ENCODE assay signal across 8 mouse cellular contexts in the genomic region with DNA sequence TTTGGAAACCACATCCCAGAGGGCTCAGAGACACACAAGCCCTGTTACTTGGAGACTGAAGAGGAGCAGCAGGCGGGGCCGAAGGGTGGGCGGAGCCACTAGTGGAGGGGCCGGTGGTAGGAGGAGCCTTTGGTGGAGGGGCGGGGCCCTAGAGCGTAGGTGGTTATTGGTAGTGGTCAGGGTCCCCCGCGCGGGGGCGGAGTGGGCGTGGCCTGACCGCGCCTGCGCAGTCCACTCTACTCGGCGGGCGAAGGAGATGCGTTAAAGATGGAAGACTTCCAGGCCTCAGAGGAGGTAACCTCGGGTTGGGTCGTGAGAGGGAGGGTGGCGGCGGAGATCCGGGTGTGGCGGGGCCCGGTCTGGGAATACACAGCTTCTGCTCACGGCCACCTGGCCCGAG. TPM values are rescaled to one million over a fixed set of nuclear protein-coding genes. Genes with fewer than 3 reads are reported as not detected.
A peak's percentile ranks its signal among the peaks of the same experiment; 100 is the strongest.
DNase-seq lines count a peak whose midpoint lies in the region; ATAC-seq and TF ChIP-seq lines count a peak whose summit lies in the region.
"Not testable (repeated sequence)": the region's sequence is repeated elsewhere in the genome, so short reads cannot be mapped to it uniquely, and the experiment has no call there.

Dynlt1b (plus strand) TSS at position 168 of the 400 bp plus-strand sequence.

- H3K4me2 ChIP-seq in hindbrain, postnatal 0 days (ENCODE audit: low read depth, low read length), result peak within 1 kb of the TSS; percentile 46

- TF ChIP-seq CTCF in gastrocnemius, adult 2 months (IDR thresholded peaks at IDR 0.05); left cerebral cortex, adult 2 months (IDR thresholded peaks at IDR 0.05): not testable (repeated sequence)
- peak; percentile 46 for TF ChIP-seq CTCF in hindbrain, postnatal 0 days (IDR thresholded peaks at IDR 0.05; ENCODE audit: low read depth)

- peak within 1 kb of the TSS; percentile 72 for H3K4me3 ChIP-seq in gastrocnemius, adult 2 months
- H3K4me3 ChIP-seq in hindbrain, postnatal 0 days (ENCODE audit: low read length), result peak within 1 kb of the TSS; percentile 46
- peak within 1 kb of the TSS; percentile 46 for H3K4me3 ChIP-seq in left cerebral cortex, adult 2 months

- H3K9me3 ChIP-seq in hindbrain, postnatal 0 days (ENCODE audit: low read length), result not testable (repeated sequence)

- DNase-seq in WW6 (ENCODE audit: low read depth, low spot score), result peak; percentile 99
- peak; percentile 100 for DNase-seq in cerebellum, postnatal 4 days (ENCODE audit: low spot score in 2 of 2)
- DNase-seq in gastrocnemius, adult 2 months, result peak; percentile 100
- peak; percentile 100 for DNase-seq in hindbrain, postnatal 0 days (ENCODE audit: low spot score)
- peak; percentile 100 for DNase-seq in left cerebral cortex, adult 2 months (ENCODE audit: extremely low spot score in 1 of 2, low spot score in 2 of 2)
- peak; percentile 100 for DNase-seq in right cerebral cortex, adult 2 months (ENCODE audit: low spot score in 2 of 2)
- peak; percentile 100 for DNase-seq in urinary bladder, postnatal 14 days (ENCODE audit: low spot score)

- WGBS in hindbrain, postnatal 0 days, result under 1% methylated on average over 27 of the region's 27 CpGs

- H3K27ac ChIP-seq in gastrocnemius, adult 2 months, result peak within 1 kb of the TSS; percentile 77
- H3K27ac ChIP-seq in hindbrain, postnatal 0 days, result peak within 1 kb of the TSS; percentile 76
- peak within 1 kb of the TSS; percentile 63; the same call in 1 of the 2 replicates for H3K27ac ChIP-seq in left cerebral cortex, adult 2 months

- H3K36me3 ChIP-seq in hindbrain, postnatal 0 days (ENCODE audit: insufficient read depth, low read length), result not testable (repeated sequence)

- peak; percentile 98 for ATAC-seq in hindbrain, postnatal 0 days
- peak; percentile 97 for ATAC-seq in megakaryocyte, adult 5-6 weeks (ENCODE audit: poor library complexity, severe bottlenecking)

- not testable (repeated sequence) for H3K9ac ChIP-seq in hindbrain, postnatal 0 days (replicated peaks; ENCODE audit: low read length)

- not testable (repeated sequence) for H3K27me3 ChIP-seq in hindbrain, postnatal 0 days (ENCODE audit: insufficient read depth, low read length)

- not testable (repeated sequence) for H3K4me1 ChIP-seq in hindbrain, postnatal 0 days (ENCODE audit: insufficient read depth, low read length)

- intact Hi-C loops in gastrocnemius, adult 2 months (cut with DNase I); left cerebral cortex, adult 2 months (cut with DNase I): not testable (repeated sequence)

RNA-seq across cellular contexts. Expression of gene Dynlt1b, which starts in this region (rescaled TPM):
- 10 to 100 TPM; 55.9 to 57.4 TPM for total RNA-seq in gastrocnemius, adult 2 months (2021)
- 392 and 457 TPM in 2 replicates for total RNA-seq in hindbrain, postnatal 0 days (2014; rRNA removed)
- polyA plus RNA-seq in hindbrain, postnatal 0 days (2015; fragmentation: Nextera tagmentation; extraction: Ambion mirVana), result 1,203 and 1,233 TPM in 2 replicates
- 10 to 100 TPM; 42.0 TPM for total RNA-seq in left cerebral cortex, adult 2 months (2021)
- 183 and 199 TPM in 2 replicates for total RNA-seq in megakaryocyte, adult 5-6 weeks (2015)
- total RNA-seq in megakaryocyte, adult 5-6 weeks (2017), result 169 and 204 TPM in 2 replicates

Comparison
In these comparisons a context has a peak if more than half of its experiments do, and no peak if none do; other contexts are left out.
1. Peak in every context shown above with its lines: DNase-seq, ATAC-seq, H3K4me3 ChIP-seq and H3K27ac ChIP-seq.